Mouse (Mus musculus) lung, embryonic 15.5 days (tissue): ENCODE data around the gene Xxylt1. TPM values are rescaled to one million over a fixed set of nuclear protein-coding genes. Genes with fewer than 3 reads are reported as not detected.

Experiments
- ATAC-seq: fragments of 200-750 bp; cut with Nextera tagmentation; 2 replicates; pipeline ENCODE4 v1.8.0; 2017; ENCODE audit warnings: moderate number of reproducible peaks, borderline replicate concordance; ENCODE audit not compliant: low FRiP score, low TSS enrichment; ENCODE audit errors: extremely low read depth
- H3K27ac ChIP-seq: fragments of 300-500 bp; sonication (generic); 2 replicates; pipeline ENCODE4 v1.5.1; 2015; ENCODE audit warnings: moderate library complexity, mild to moderate bottlenecking, inconsistent platforms
- H3K27me3 ChIP-seq: fragments of 300-500 bp; sonication (generic); 2 replicates; pipeline ENCODE4 v1.6.1; 2015; ENCODE audit warnings: inconsistent platforms
- H3K36me3 ChIP-seq: fragments of 300-500 bp; sonication (generic); 2 replicates; pipeline ENCODE4 v1.6.1; 2015; ENCODE audit warnings: inconsistent platforms
- H3K4me1 ChIP-seq: fragments of 300-500 bp; sonication (generic); 2 replicates; pipeline ENCODE4 v1.6.1; 2015; ENCODE audit warnings: inconsistent platforms
- H3K4me2 ChIP-seq: fragments of 300-500 bp; sonication (generic); 2 replicates; pipeline ENCODE4 v1.6.1; 2015; ENCODE audit warnings: inconsistent platforms, mild to moderate bottlenecking, moderate library complexity
- H3K4me3 ChIP-seq: fragments of 300-500 bp; sonication (generic); 2 replicates; pipeline ENCODE4 v1.5.1; 2015; ENCODE audit warnings: mild to moderate bottlenecking, inconsistent platforms
- H3K9ac ChIP-seq: fragments of 300-500 bp; sonication (generic); 2 replicates; pipeline ENCODE4 v1.6.1; 2015; ENCODE audit warnings: inconsistent platforms
- H3K9me3 ChIP-seq: fragments of 300-500 bp; sonication (generic); 2 replicates; pipeline ENCODE4 v1.6.1; 2016; ENCODE audit warnings: inconsistent platforms
- WGBS: fragments of 180-500 bp; shearing (Covaris S2); methylation state at CpG from one replicate; pipeline ENCODE4 v1.1.7; 2015; 5-methylcytosine and 5-hydroxymethylcytosine counted together
- polyA plus RNA-seq: library from polyadenylated mRNA; unstranded; fragments of >200 nt; fragmentation: Nextera tagmentation; extraction: Ambion mirVana; gene quantifications from 2 replicates; pipeline ENCODE4 v1.2.1, GENCODE M21; 2015

Gene Xxylt1
- polyA plus RNA-seq, 1 experiment from 2014 or later = 17.2 TPM

DNA sequence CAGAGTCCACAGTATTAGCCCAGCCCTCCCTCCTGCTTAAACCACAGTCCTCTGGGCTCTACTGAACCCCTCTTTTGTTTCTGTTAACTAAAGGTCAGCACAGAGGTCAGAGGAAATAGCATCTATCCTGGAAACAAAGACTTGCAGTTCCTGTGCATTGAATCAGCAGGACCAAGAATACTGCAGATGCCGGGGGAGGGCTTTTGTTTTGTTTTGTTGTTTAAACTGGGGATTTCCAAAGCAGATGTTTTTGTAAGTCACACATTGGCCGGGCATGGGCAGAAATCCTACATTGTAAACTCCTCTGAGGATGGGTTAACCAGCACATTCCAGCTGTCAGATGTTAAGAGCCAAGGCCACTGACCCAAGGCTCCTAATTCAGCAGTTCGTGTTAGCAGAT, 141.3 kb downstream of the Xxylt1 start:
- WGBS = 15% methylated on average over 3 of the region's 3 CpGs
- no peaks in the 10 kb centered on the region for H3K27me3 ChIP-seq
- no peak overlapping the region for H3K9ac ChIP-seq
- peaks cover 26% of the 10 kb centered on the region; the same call in 1 of the 2 replicates for H3K4me1 ChIP-seq
- no peaks in the 10 kb centered on the region for H3K36me3 ChIP-seq
- no peak overlapping the region for H3K4me3 ChIP-seq
- peak; percentile 43 for ATAC-seq
- H3K4me2 ChIP-seq = no peak overlapping the region
- H3K9me3 ChIP-seq = no peaks in the 10 kb centered on the region
- H3K27ac ChIP-seq = peak overlapping the region; percentile 53

DNA sequence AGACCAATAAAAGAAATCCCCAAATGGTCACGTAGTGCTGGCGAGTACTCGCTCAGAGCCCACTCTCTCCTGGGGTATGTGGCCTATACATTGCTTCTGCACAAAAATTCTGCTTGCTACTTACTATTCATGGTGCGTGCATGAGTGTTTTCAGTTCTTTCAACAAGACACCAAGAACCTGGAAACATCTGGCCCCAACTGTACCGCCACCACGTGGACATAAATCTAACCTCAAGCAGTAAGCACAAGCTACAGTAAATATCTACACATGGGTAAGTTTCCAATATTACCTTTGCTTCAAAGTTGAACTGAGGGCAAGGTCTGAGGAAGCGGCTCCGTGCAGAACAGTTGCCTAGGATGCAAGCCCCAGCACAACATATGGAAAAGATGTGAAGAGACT, 142.0 kb downstream of the Xxylt1 start:
- no peak for ATAC-seq
- Histone ChIP-seq H3K36me3 (no peaks in the 10 kb centered on the region), H3K4me3 (no peak overlapping the region), H3K9me3 (no peaks in the 10 kb centered on the region), H3K9ac (no peak overlapping the region), H3K27me3 (no peaks in the 10 kb centered on the region), H3K27ac (peak overlapping the region; percentile 7; the same call in 1 of the 2 replicates), H3K4me2 (no peak overlapping the region), H3K4me1 (peaks cover 30% of the 10 kb centered on the region; the same call in 1 of the 2 replicates)
- WGBS = 84% methylated on average over 8 of the region's 8 CpGs

- ATAC-seq = no peak
- WGBS = 90% methylated on average over 3 of the region's 3 CpGs
- Histone ChIP-seq H3K36me3 (no peaks in the 10 kb centered on the region), H3K4me2 (no peak overlapping the region), H3K27ac (no peak overlapping the region), H3K4me1 (peaks cover 25% of the 10 kb centered on the region; the same call in 1 of the 2 replicates), H3K9ac (no peak overlapping the region), H3K4me3 (no peak overlapping the region), H3K27me3 (no peaks in the 10 kb centered on the region), H3K9me3 (no peaks in the 10 kb centered on the region)
Measured at GRCm38 (mm10) chr16:30938664-30939063, 142.6 kb downstream of the Xxylt1 start.

- H3K27ac ChIP-seq = no peak overlapping the region
- no peaks in the 10 kb centered on the region for H3K27me3 ChIP-seq
- no peak for ATAC-seq
- no peak overlapping the region for H3K4me3 ChIP-seq
- no peak overlapping the region for H3K4me2 ChIP-seq
- H3K9me3 ChIP-seq = no peaks in the 10 kb centered on the region
- peaks cover 23% of the 10 kb centered on the region; the same call in 1 of the 2 replicates for H3K4me1 ChIP-seq
- no peak overlapping the region for H3K9ac ChIP-seq
- H3K36me3 ChIP-seq = no peaks in the 10 kb centered on the region
- 77% methylated on average over 3 of the region's 3 CpGs for WGBS
Measured at GRCm38 (mm10) chr16:30937665-30938064, 143.6 kb downstream of the Xxylt1 start.

DNA sequence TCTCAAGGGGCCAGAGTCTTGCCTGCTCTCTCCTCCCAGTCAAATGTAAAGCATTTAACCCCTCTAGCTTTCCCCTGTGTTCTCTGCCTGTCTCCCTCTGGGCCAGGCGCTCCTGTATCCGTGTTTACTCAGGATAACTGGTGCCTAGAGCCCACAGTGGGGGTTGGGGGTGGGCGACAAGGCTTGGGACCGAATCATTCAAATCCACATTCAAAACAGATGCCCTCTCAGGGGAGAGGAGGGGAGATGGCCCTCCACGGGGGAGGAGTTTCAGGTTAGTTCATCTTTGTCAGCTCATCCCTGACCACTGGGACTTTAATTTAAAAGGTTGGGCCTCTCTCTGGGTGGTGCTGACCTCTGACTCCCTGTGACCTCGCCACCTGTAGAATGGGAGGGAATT, 144.8 kb downstream of the Xxylt1 start:
- 37% methylated on average over 6 of the region's 6 CpGs for WGBS
- no peak for ATAC-seq
- no peak overlapping the region for H3K4me3 ChIP-seq
- H3K27ac ChIP-seq = no peak overlapping the region
- no peaks in the 10 kb centered on the region for H3K9me3 ChIP-seq
- H3K9ac ChIP-seq = no peak overlapping the region
- H3K36me3 ChIP-seq = no peaks in the 10 kb centered on the region
- H3K4me2 ChIP-seq = no peak overlapping the region
- no peaks in the 10 kb centered on the region for H3K27me3 ChIP-seq
- H3K4me1 ChIP-seq = peaks cover 20% of the 10 kb centered on the region; the same call in 1 of the 2 replicates

DNA sequence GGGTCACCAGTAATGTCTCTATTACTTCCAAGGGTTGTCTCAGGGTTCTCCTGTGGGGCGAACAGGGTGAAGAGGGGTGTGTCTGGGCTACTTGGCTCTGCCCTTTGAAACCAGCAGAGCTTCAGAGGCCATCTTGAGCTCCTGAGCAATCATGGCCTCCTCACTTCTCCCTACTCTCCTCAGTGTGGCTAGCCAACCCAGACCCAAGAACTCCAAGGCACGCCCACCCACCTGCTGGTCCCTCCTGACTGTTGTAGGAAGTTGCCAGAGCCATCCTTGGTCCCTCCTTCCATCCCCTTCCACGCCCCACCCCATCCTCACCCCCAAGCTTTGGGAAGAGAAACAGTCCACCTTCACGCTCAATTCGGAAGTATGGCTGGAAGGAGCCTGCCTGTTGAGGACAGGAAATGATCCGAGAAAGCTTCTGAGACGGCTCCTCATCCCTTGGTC, 145.2 kb downstream of the Xxylt1 start:
- ATAC-seq = no peak
- Histone ChIP-seq H3K4me1 (peaks cover 20% of the 10 kb centered on the region; the same call in 1 of the 2 replicates), H3K27me3 (no peaks in the 10 kb centered on the region), H3K4me2 (no peak overlapping the region), H3K9ac (no peak overlapping the region), H3K4me3 (no peak overlapping the region), H3K9me3 (no peaks in the 10 kb centered on the region), H3K36me3 (no peaks in the 10 kb centered on the region), H3K27ac (no peak overlapping the region)
- 73% methylated on average over 7 of the region's 7 CpGs for WGBS

DNA sequence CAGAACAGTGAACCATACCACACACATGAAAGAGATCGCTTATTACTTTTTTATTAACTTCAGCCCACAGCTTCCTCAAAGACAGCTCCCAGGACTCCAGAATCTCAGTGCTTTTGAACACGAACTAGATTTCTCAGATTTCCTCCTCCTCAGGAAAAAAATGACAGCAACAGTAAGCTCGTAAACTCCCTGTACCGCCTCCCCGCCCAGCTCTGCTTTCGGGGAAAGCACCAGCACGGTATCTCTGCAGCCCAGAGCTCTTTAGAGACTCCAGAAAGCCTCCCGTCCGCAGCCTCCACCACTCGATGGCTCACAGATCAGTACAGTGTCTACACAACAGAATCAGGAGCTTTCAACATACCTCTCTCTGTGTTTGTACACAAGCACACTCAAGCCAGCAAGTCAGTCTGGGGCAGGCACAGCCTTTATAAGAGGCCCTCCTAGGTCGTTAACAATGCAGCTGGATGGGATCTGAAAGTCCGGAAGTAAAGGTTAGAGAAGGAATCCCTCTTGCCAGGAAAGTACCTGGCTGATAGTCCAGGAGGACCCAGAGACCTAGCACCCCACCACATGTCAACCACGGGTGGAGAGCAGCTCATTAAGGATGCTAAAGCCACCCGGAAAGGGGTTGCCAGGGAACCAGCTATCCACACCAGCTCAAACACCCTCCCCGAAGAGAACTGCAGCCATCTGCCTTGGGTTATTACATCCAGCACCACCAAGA, 146.1 kb downstream of the Xxylt1 start:
- no peak overlapping the region for H3K27ac ChIP-seq
- 36% methylated on average over 15 of the region's 15 CpGs for WGBS
- no peak overlapping the region for H3K9ac ChIP-seq
- ATAC-seq = no peak
- peaks cover 19% of the 10 kb centered on the region; the same call in 1 of the 2 replicates for H3K4me1 ChIP-seq
- H3K36me3 ChIP-seq = no peaks in the 10 kb centered on the region
- no peaks in the 10 kb centered on the region for H3K9me3 ChIP-seq
- no peak overlapping the region for H3K4me3 ChIP-seq
- H3K4me2 ChIP-seq = no peak overlapping the region
- H3K27me3 ChIP-seq = no peaks in the 10 kb centered on the region

- H3K36me3 ChIP-seq = no peaks in the 10 kb centered on the region
- H3K27ac ChIP-seq = no peak overlapping the region
- no peaks in the 10 kb centered on the region for H3K27me3 ChIP-seq
- no peak overlapping the region for H3K9ac ChIP-seq
- no peaks in the 10 kb centered on the region for H3K9me3 ChIP-seq
- no peak overlapping the region for H3K4me2 ChIP-seq
- 63% methylated on average over 11 of the region's 11 CpGs for WGBS
- no peak overlapping the region for H3K4me3 ChIP-seq
- ATAC-seq = no peak
- H3K4me1 ChIP-seq = peaks cover 12% of the 10 kb centered on the region; the same call in 1 of the 2 replicates
Measured at GRCm38 (mm10) chr16:30934205-30934780, 146.9 kb downstream of the Xxylt1 start.

GRCm38 (mm10) chr16:30933366-30933765, 147.9 kb downstream of the Xxylt1 start:
- H3K4me1 ChIP-seq = peaks cover 12% of the 10 kb centered on the region; the same call in 1 of the 2 replicates
- no peak overlapping the region for H3K27ac ChIP-seq
- H3K36me3 ChIP-seq = no peaks in the 10 kb centered on the region
- H3K27me3 ChIP-seq = no peaks in the 10 kb centered on the region
- H3K4me3 ChIP-seq = no peak overlapping the region
- H3K4me2 ChIP-seq = no peak overlapping the region
- no peak overlapping the region for H3K9ac ChIP-seq
- 71% methylated on average over 8 of the region's 8 CpGs for WGBS
- H3K9me3 ChIP-seq = no peaks in the 10 kb centered on the region
- no peak for ATAC-seq

- H3K9me3 ChIP-seq = no peaks in the 10 kb centered on the region
- no peak for ATAC-seq
- 63% methylated on average over 4 of the region's 4 CpGs for WGBS
Measured at GRCm38 (mm10) chr16:30932791-30933190, 148.4 kb downstream of the Xxylt1 start.

DNA sequence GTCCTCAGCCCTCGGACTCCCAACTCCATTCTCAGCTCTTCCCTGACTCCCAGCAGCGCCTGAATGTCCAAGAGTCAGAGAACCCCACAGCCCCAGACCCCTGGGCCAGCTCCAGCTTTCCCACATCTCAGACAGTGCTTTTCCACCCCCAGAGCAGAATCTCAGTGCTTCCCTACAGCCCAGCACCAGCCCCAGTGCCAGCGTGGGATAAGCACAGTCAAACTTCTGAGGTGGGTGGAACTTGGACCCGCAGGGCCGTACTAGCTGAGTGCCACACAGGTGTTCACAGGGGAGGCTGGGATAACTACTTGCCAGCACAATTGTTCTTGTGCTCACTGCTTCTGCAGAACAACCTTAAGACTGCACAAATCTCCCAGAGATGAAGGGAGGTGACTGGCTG, 149.0 kb downstream of the Xxylt1 start:
- Histone ChIP-seq H3K27ac (no peak overlapping the region), H3K4me2 (no peak overlapping the region), H3K4me1 (peaks cover 15% of the 10 kb centered on the region; the same call in 1 of the 2 replicates), H3K27me3 (no peaks in the 10 kb centered on the region), H3K36me3 (no peaks in the 10 kb centered on the region), H3K9me3 (no peaks in the 10 kb centered on the region), H3K9ac (no peak overlapping the region), H3K4me3 (no peak overlapping the region)
- WGBS = 81% methylated on average over 5 of the region's 5 CpGs
- ATAC-seq = no peak

More at GRCm38 (mm10) chr16:30932791-30933190, 148.4 kb downstream of the Xxylt1 start:
- no peak overlapping the region for H3K4me3 ChIP-seq
- H3K36me3 ChIP-seq = no peaks in the 10 kb centered on the region
- H3K4me1 ChIP-seq = peaks cover 15% of the 10 kb centered on the region; the same call in 1 of the 2 replicates
- no peak overlapping the region for H3K27ac ChIP-seq
- H3K27me3 ChIP-seq = no peaks in the 10 kb centered on the region
- H3K4me2 ChIP-seq = no peak overlapping the region
- no peak overlapping the region for H3K9ac ChIP-seq

DNA sequence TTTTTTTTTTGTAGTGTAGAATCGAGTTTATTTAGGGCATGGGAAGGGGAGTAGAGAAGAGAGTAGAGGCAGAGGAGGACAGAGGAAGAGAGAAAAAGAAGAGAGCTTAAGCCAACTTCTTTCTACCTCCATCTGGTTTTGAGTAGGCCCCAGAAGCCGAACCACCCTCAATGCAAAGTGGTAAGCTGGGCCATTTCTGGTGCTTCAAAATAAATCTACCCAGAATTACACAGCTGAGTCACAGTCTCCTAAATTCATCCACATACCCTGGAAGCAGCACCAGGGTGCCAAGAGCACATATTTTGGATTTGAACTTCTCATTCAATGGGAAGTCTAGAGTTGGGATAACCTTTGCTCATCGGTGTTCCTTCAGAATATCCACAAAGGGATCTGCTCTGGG, 152.1 kb downstream of the Xxylt1 start:
- no peak overlapping the region for H3K27ac ChIP-seq
- ATAC-seq = no peak
- no peaks in the 10 kb centered on the region for H3K36me3 ChIP-seq
- no peak overlapping the region for H3K4me3 ChIP-seq
- H3K4me1 ChIP-seq = peaks cover 17% of the 10 kb centered on the region; the same call in 1 of the 2 replicates
- no peak overlapping the region for H3K9ac ChIP-seq
- H3K4me2 ChIP-seq = no peak overlapping the region
- no peaks in the 10 kb centered on the region for H3K27me3 ChIP-seq
- H3K9me3 ChIP-seq = no peaks in the 10 kb centered on the region
- WGBS = 84% methylated on average over 3 of the region's 3 CpGs
